Mouse (Mus musculus): ENCODE data around the gene Wipi2. TPM values are rescaled to one million over a fixed set of nuclear protein-coding genes. Genes with fewer than 3 reads are reported as not detected.

Gene Wipi2
- polyA plus RNA-seq, 1 experiment from 2014 or later = 60.9 TPM

GRCm38 (mm10) chr5:142610362-142610761 lies 17.1 kb upstream of the Wipi2 start:
- Histone ChIP-seq H3K36me3 (no peaks in the 10 kb centered on the region), H3K4me3 (no peak overlapping the region), H3K27me3 (ENCODE audit: low read depth, poor library complexity, severe bottlenecking) (peaks cover 42% of the 10 kb centered on the region), H3K4me1 (peaks cover 10% of the 10 kb centered on the region), H3K9me3 (replicated peaks) (peaks cover 7% of the 10 kb centered on the region; the same call in 1 of the 2 replicates), H3K27ac (replicated peaks) (no peak overlapping the region)
- no peak for DNase-seq (ENCODE audit: low spot score)
- WGBS = 83% methylated on average over 4 of the region's 4 CpGs

- Histone ChIP-seq H3K4me1 (no peaks in the 10 kb centered on the region), H3K27ac (replicated peaks) (no peak overlapping the region)
- 78% methylated on average over 3 of the region's 3 CpGs for WGBS
These were observed 13.0 kb upstream of the Wipi2 start for GRCm38 (mm10) chr5:142614513-142614912.

GRCm38 (mm10) chr5:142615638-142616037 lies 11.9 kb upstream of the Wipi2 start:
- peaks cover 7% of the 10 kb centered on the region; the same call in 1 of the 2 replicates for H3K9me3 ChIP-seq (replicated peaks)
- no peak overlapping the region for H3K27ac ChIP-seq (replicated peaks)
- H3K27me3 ChIP-seq (ENCODE audit: low read depth, poor library complexity, severe bottlenecking) = no peaks in the 10 kb centered on the region
- WGBS = 84% methylated on average over 4 of the region's 4 CpGs
- no peaks in the 10 kb centered on the region for H3K4me1 ChIP-seq
- no peak for DNase-seq (ENCODE audit: low spot score)
- no peak overlapping the region for H3K4me3 ChIP-seq
- H3K36me3 ChIP-seq = no peaks in the 10 kb centered on the region

More at GRCm38 (mm10) chr5:142614513-142614912, 13.0 kb upstream of the Wipi2 start:
- H3K27me3 ChIP-seq (ENCODE audit: low read depth, poor library complexity, severe bottlenecking) = peaks cover 8% of the 10 kb centered on the region; the same call in 1 of the 2 replicates
- H3K4me3 ChIP-seq = no peak overlapping the region
- no peak for DNase-seq (ENCODE audit: low spot score)
- no peaks in the 10 kb centered on the region for H3K36me3 ChIP-seq
- peaks cover 7% of the 10 kb centered on the region; the same call in 1 of the 2 replicates for H3K9me3 ChIP-seq (replicated peaks)

- Histone ChIP-seq H3K27ac (replicated peaks) (no peak overlapping the region), H3K27me3 (ENCODE audit: low read depth, poor library complexity, severe bottlenecking) (no peaks in the 10 kb centered on the region), H3K36me3 (no peaks in the 10 kb centered on the region), H3K4me1 (no peaks in the 10 kb centered on the region), H3K9me3 (replicated peaks) (peaks cover 7% of the 10 kb centered on the region; the same call in 1 of the 2 replicates), H3K4me3 (no peak overlapping the region)
- DNase-seq (ENCODE audit: low spot score) = no peak
- 80% methylated on average over 6 of the region's 6 CpGs for WGBS
These were observed 11.2 kb upstream of the Wipi2 start for GRCm38 (mm10) chr5:142616326-142616725.

GRCm38 (mm10) chr5:142619866-142620265 lies 7.6 kb upstream of the Wipi2 start:
- DNase-seq (ENCODE audit: low spot score) = peak; percentile 45
- no peaks in the 10 kb centered on the region for H3K27me3 ChIP-seq (ENCODE audit: low read depth, poor library complexity, severe bottlenecking)
- WGBS = 34% methylated on average over 5 of the region's 5 CpGs
- H3K27ac ChIP-seq (replicated peaks) = no peak overlapping the region
- H3K4me3 ChIP-seq = no peak overlapping the region
- H3K36me3 ChIP-seq = no peaks in the 10 kb centered on the region
- H3K4me1 ChIP-seq = no peaks in the 10 kb centered on the region
- H3K9me3 ChIP-seq (replicated peaks) = no peaks in the 10 kb centered on the region

- WGBS = 85% methylated on average over 2 of the region's 2 CpGs
- no peaks in the 10 kb centered on the region for H3K36me3 ChIP-seq
- DNase-seq (ENCODE audit: low spot score) = no peak
- H3K4me3 ChIP-seq = no peak overlapping the region
- no peaks in the 10 kb centered on the region for H3K9me3 ChIP-seq (replicated peaks)
- no peaks in the 10 kb centered on the region for H3K27me3 ChIP-seq (ENCODE audit: low read depth, poor library complexity, severe bottlenecking)
- H3K27ac ChIP-seq (replicated peaks) = no peak overlapping the region
- no peaks in the 10 kb centered on the region for H3K4me1 ChIP-seq
These were observed 6.1 kb upstream of the Wipi2 start for GRCm38 (mm10) chr5:142621421-142621820.

- no peaks in the 10 kb centered on the region for H3K4me1 ChIP-seq
- WGBS = 81% methylated on average over 1 of the region's 1 CpGs
- DNase-seq (ENCODE audit: low spot score) = no peak
- H3K36me3 ChIP-seq = no peaks in the 10 kb centered on the region
- no peaks in the 10 kb centered on the region for H3K27me3 ChIP-seq (ENCODE audit: low read depth, poor library complexity, severe bottlenecking)
- H3K27ac ChIP-seq (replicated peaks) = no peak overlapping the region
- no peaks in the 10 kb centered on the region for H3K9me3 ChIP-seq (replicated peaks)
- H3K4me3 ChIP-seq = no peak overlapping the region
These were observed 5.4 kb upstream of the Wipi2 start for GRCm38 (mm10) chr5:142622134-142622533.

GRCm38 (mm10) chr5:142623080-142623479 lies 4.4 kb upstream of the Wipi2 start:
- WGBS = 89% methylated on average over 7 of the region's 7 CpGs
- Histone ChIP-seq H3K9me3 (replicated peaks) (no peaks in the 10 kb centered on the region), H3K27ac (replicated peaks) (no peak overlapping the region), H3K4me3 (no peak overlapping the region), H3K36me3 (no peaks in the 10 kb centered on the region), H3K27me3 (ENCODE audit: low read depth, poor library complexity, severe bottlenecking) (no peaks in the 10 kb centered on the region), H3K4me1 (peaks cover under 1% of the 10 kb centered on the region; the same call in 1 of the 2 replicates)
- no peak for DNase-seq (ENCODE audit: low spot score)

GRCm38 (mm10) chr5:142628726-142629662 lies 1.5 kb downstream of the Wipi2 start:
- Histone ChIP-seq H3K9me3 (replicated peaks) (no peaks in the 10 kb centered on the region), H3K27me3 (ENCODE audit: low read depth, poor library complexity, severe bottlenecking) (no peaks in the 10 kb centered on the region), H3K27ac (replicated peaks) (peak overlapping the region; percentile 90), H3K4me1 (peaks cover 28% of the 10 kb centered on the region), H3K4me3 (peak overlapping the region; percentile 99), H3K36me3 (peaks cover 23% of the 10 kb centered on the region)
- WGBS = under 1% methylated on average over 69 of the region's 69 CpGs
- DNase-seq (ENCODE audit: low spot score) = peak; percentile 98

- no peaks in the 10 kb centered on the region for H3K9me3 ChIP-seq (replicated peaks)
- peaks cover 28% of the 10 kb centered on the region for H3K4me1 ChIP-seq
- peak overlapping the region; percentile 99 for H3K4me3 ChIP-seq
- peaks cover 29% of the 10 kb centered on the region for H3K36me3 ChIP-seq
- under 1% methylated on average over 41 of the region's 41 CpGs for WGBS
- H3K27ac ChIP-seq (replicated peaks) = peak overlapping the region; percentile 90
- no peaks in the 10 kb centered on the region for H3K27me3 ChIP-seq (ENCODE audit: low read depth, poor library complexity, severe bottlenecking)
- no peak for DNase-seq (ENCODE audit: low spot score)
These were observed 2.1 kb downstream of the Wipi2 start for GRCm38 (mm10) chr5:142629663-142630025.

- Histone ChIP-seq H3K36me3 (peaks cover 32% of the 10 kb centered on the region), H3K4me1 (peaks cover 28% of the 10 kb centered on the region), H3K27ac (replicated peaks) (peak overlapping the region; percentile 90), H3K27me3 (ENCODE audit: low read depth, poor library complexity, severe bottlenecking) (no peaks in the 10 kb centered on the region), H3K4me3 (peak overlapping the region; percentile 99), H3K9me3 (replicated peaks) (no peaks in the 10 kb centered on the region)
- DNase-seq (ENCODE audit: low spot score) = no peak
- WGBS = 10% methylated on average over 6 of the region's 6 CpGs
These were observed 2.7 kb downstream of the Wipi2 start for GRCm38 (mm10) chr5:142630224-142630623.

GRCm38 (mm10) chr5:142637823-142638222 lies 10.3 kb downstream of the Wipi2 start:
- Histone ChIP-seq H3K4me3 (no peak overlapping the region), H3K27me3 (ENCODE audit: low read depth, poor library complexity, severe bottlenecking) (no peaks in the 10 kb centered on the region), H3K4me1 (0 out of 2 replicates have a peak, but pooled peaks cover 5% of the 10 kb centered on the region), H3K36me3 (peaks cover 85% of the 10 kb centered on the region), H3K27ac (replicated peaks) (no peak overlapping the region), H3K9me3 (replicated peaks) (no peaks in the 10 kb centered on the region)
- WGBS = 94% methylated on average over 5 of the region's 5 CpGs
- no peak for DNase-seq (ENCODE audit: low spot score)

GRCm38 (mm10) chr5:142640088-142640487 lies 12.6 kb downstream of the Wipi2 start:
- 89% methylated on average over 5 of the region's 5 CpGs for WGBS

More at GRCm38 (mm10) chr5:142640088-142640487, 12.6 kb downstream of the Wipi2 start:
- Histone ChIP-seq H3K4me1 (0 out of 2 replicates have a peak, but pooled peaks cover 5% of the 10 kb centered on the region), H3K27me3 (ENCODE audit: low read depth, poor library complexity, severe bottlenecking) (no peaks in the 10 kb centered on the region), H3K36me3 (peaks cover 80% of the 10 kb centered on the region), H3K9me3 (replicated peaks) (no peaks in the 10 kb centered on the region), H3K4me3 (no peak overlapping the region), H3K27ac (replicated peaks) (no peak overlapping the region)
- no peak for DNase-seq (ENCODE audit: low spot score)
